Mouse (Mus musculus) limb, embryonic 14.5 days (tissue): ENCODE data around the gene Trim8. TPM values are rescaled to one million over a fixed set of nuclear protein-coding genes. Genes with fewer than 3 reads are reported as not detected.
A peak's percentile ranks its signal among the peaks of the same experiment; 100 is the strongest.

Experiments
- ATAC-seq: fragments of 200-750 bp; cut with Nextera tagmentation; 2 replicates; pipeline ENCODE4 v1.8.0; 2017; ENCODE audit warnings: low read depth, moderate number of reproducible peaks, moderate TSS enrichment; ENCODE audit not compliant: low FRiP score
- DNase-seq: peaks from one replicate; pipeline ENCODE4 v3.0.0-alpha.2; 2015; ENCODE audit warnings: low spot score
- H3K27ac ChIP-seq: fragments of 300-500 bp; sonication (generic); replicated peaks from 2 replicates; pipeline ENCODE4 v1.5.1; 2014; ENCODE audit warnings: low read depth, mild to moderate bottlenecking, low read length, moderate library complexity, mixed read lengths
- H3K27me3 ChIP-seq: fragments of 300-500 bp; sonication (generic); 2 replicates; pipeline ENCODE4 v1.6.1; 2014; ENCODE audit warnings: low read length, mixed read lengths; ENCODE audit not compliant: control insufficient read depth, insufficient read depth
- H3K36me3 ChIP-seq: fragments of 300-500 bp; sonication (generic); 2 replicates; pipeline ENCODE4 v1.6.1; 2014; ENCODE audit warnings: mild to moderate bottlenecking, low read length, moderate library complexity, mixed read lengths; ENCODE audit not compliant: control insufficient read depth, insufficient read depth
- H3K4me1 ChIP-seq: fragments of 300-500 bp; sonication (generic); 2 replicates; pipeline ENCODE4 v1.6.1; 2014; ENCODE audit warnings: antibody characterized with exemption, low read length, mixed read lengths; ENCODE audit not compliant: control insufficient read depth, insufficient read depth
- H3K4me2 ChIP-seq: fragments of 300-500 bp; sonication (generic); replicated peaks from 2 replicates; pipeline ENCODE4 v1.6.1; 2014; ENCODE audit warnings: low read depth, mild to moderate bottlenecking, low read length, moderate library complexity; ENCODE audit not compliant: severe bottlenecking
- H3K4me3 ChIP-seq: fragments of 300-500 bp; sonication (generic); replicated peaks from 2 replicates; pipeline ENCODE4 v1.5.1; 2014; ENCODE audit warnings: low read length
- H3K9ac ChIP-seq: fragments of 300-500 bp; sonication (generic); 2 replicates; pipeline ENCODE4 v1.6.1; 2014; ENCODE audit warnings: mild to moderate bottlenecking, low read depth, low read length, moderate library complexity; ENCODE audit not compliant: severe bottlenecking
- H3K9me3 ChIP-seq: fragments of 300-500 bp; sonication (generic); 2 replicates; pipeline ENCODE4 v1.6.1; 2016; ENCODE audit warnings: low read length; ENCODE audit not compliant: control insufficient read depth
- POLR2A ChIP-seq: fragments of 200-500 bp; IDR thresholded peaks from 2 replicates; pipeline ENCODE4 v1.8.0; 2012; ENCODE audit warnings: inconsistent platforms, mild to moderate bottlenecking, moderate library complexity, borderline replicate concordance; ENCODE audit not compliant: insufficient read depth, insufficient read length; ENCODE audit errors: extremely low read depth
- WGBS: fragments of 180-500 bp; shearing (Covaris S2); extraction: QIAGEN DNeasy Blood & Tissue Kit; methylation state at CpG from one replicate; pipeline ENCODE4 v1.1.7; 2014; 5-methylcytosine and 5-hydroxymethylcytosine counted together
- polyA plus RNA-seq, 2 experiments: library from polyadenylated mRNA; depleted of rRNA in 1 of 2; stranded (reverse) in 1 of 2; unstranded in 1 of 2; fragments of >200 nt; fragmentation: Nextera tagmentation in 1 of 2; extraction: Ambion mirVana in 1 of 2; gene quantifications; 2 replicates each; pipeline versions ENCODE4 v1.2.1 to v1.2.3; 2012 to 2014

Gene Trim8
- polyA plus RNA-seq (2012; rRNA removed): 22.7 and 32.5 TPM in 2 replicates
- 21.5 and 23.1 TPM in 2 replicates for polyA plus RNA-seq (2014; fragmentation: Nextera tagmentation; extraction: Ambion mirVana)

DNA sequence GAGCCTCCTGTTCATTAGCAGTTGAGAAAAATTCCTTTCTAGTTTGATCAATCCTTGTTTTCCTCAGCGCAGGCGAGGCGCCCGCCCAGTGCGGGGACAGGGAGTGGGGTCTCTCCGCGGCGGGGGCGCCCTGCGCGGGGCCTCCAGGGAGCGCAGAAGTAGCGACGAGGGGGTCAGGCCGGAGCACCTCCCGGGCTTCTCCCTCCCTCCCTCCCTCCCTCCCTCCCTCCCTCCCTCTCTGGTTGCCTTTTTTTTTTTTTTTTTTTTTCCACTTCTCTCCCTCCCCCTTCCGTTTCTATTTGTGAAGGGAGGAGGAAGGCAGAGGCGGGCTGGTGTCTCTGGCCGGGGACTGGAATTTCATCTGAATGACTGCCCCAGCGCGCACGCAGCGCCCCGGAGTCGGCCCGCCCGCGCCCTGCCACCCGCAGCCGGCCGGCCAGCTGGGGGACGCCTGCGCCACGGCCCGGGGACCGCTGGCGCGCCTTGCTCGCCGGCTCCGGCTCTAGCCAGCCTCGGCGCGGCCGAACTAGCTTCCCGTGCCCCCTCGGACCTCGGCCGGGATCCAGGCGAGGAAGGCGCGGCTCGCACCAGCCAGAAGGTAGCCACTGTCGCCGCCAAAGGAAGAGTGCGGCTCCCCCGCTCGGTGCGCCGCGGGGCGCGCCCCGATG, at the start of gene Trim8:
Gene Trim8 (plus strand): TSS at position 302 of the 668 bp plus-strand sequence.
- H3K9ac ChIP-seq: peak within 1 kb of the TSS; percentile 85
- H3K4me2 ChIP-seq: peak within 1 kb of the TSS; percentile 97
- WGBS: 0% methylated on average over 40 of the region's 64 CpGs
- peak within 1 kb of the TSS; percentile 98 for H3K27ac ChIP-seq
- peak; percentile 16; the same call in 1 of the 2 replicates for ATAC-seq
- no peaks in the 10 kb centered on the region for H3K27me3 ChIP-seq
- peaks cover 22% of the 10 kb centered on the region for H3K4me1 ChIP-seq
- H3K4me3 ChIP-seq: peak within 1 kb of the TSS; percentile 82
- H3K36me3 ChIP-seq: peaks cover 9% of the 10 kb centered on the region
- no peak for TF ChIP-seq POLR2A
- DNase-seq: peak; percentile 58
- no peaks in the 10 kb centered on the region for H3K9me3 ChIP-seq

DNA sequence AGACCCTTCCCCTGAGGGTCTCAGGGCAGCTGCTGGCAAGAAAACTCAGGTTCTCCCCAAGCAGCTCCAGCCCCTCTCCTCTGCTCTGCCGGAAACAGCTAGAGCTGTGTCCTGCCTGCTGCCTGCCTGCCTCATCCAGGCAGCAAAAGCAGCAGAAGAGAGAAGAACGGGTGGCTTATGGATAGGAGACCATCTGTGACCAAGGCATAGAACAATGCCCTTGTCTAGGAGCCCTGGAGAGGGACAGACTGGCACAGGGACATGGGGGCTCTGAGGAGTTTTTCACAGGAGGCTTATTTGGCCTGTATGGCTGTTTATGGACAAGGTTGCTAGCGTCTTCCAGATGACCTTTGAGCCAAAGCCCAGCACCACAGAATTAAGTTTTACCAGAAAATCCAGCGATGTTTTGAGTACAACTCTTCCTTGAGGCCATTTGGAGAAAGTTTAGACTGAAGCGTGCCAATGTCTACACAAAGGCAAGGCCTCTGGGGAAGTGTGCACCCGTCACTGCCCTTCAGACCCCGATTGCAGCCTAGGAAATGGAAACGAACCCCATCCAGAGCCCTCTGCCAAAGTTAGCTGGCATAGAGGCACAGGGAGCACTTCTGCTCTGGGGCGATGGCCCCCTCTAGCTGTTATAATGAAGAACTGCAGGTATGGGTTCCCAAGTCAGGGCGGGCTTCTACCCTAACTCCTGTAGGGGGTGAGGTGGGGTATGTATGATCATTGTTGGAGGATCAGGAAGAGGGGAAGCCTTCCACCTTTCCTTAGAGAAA, 49.3 kb upstream of the Trim8 start:
- DNase-seq (peak; percentile 48), ATAC-seq (no peak)
- 42% methylated on average over 10 of the region's 10 CpGs for WGBS
- Histone ChIP-seq H3K4me1 (peaks cover 16% of the 10 kb centered on the region), H3K9ac (no peak overlapping the region), H3K9me3 (no peaks in the 10 kb centered on the region), H3K27me3 (no peaks in the 10 kb centered on the region), H3K4me2 (no peak overlapping the region), H3K4me3 (no peak overlapping the region), H3K27ac (no peak overlapping the region), H3K36me3 (peaks cover 55% of the 10 kb centered on the region)
- TF ChIP-seq POLR2A: no peak

DNA sequence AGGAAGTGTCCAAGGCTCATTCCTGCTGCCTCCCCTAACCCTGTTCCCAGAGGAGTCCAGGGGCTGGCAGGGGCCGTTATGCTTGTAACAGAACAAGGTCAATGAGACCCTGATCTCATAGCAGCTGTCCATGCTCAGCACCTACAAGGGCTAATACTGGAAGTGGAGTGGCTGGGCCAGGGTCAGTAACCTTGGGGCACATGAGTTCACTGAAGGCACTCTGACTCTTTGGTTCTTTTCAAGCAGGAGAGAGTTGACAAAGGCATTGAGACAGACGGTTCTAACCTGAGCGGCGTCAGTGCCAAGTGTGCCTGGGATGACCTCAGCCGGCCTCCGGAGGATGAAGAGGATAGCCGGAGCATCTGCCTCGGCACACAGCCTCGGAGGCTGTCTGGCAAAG, 48.6 kb upstream of the Trim8 start:
- DNase-seq: no peak
- Histone ChIP-seq H3K4me1 (peaks cover 9% of the 10 kb centered on the region), H3K9me3 (no peaks in the 10 kb centered on the region), H3K27me3 (no peaks in the 10 kb centered on the region), H3K36me3 (peaks cover 61% of the 10 kb centered on the region), H3K27ac (no peak overlapping the region), H3K9ac (no peak overlapping the region), H3K4me3 (no peak overlapping the region), H3K4me2 (no peak overlapping the region)
- 89% methylated on average over 9 of the region's 9 CpGs for WGBS
- no peak for TF ChIP-seq POLR2A
- no peak for ATAC-seq

DNA sequence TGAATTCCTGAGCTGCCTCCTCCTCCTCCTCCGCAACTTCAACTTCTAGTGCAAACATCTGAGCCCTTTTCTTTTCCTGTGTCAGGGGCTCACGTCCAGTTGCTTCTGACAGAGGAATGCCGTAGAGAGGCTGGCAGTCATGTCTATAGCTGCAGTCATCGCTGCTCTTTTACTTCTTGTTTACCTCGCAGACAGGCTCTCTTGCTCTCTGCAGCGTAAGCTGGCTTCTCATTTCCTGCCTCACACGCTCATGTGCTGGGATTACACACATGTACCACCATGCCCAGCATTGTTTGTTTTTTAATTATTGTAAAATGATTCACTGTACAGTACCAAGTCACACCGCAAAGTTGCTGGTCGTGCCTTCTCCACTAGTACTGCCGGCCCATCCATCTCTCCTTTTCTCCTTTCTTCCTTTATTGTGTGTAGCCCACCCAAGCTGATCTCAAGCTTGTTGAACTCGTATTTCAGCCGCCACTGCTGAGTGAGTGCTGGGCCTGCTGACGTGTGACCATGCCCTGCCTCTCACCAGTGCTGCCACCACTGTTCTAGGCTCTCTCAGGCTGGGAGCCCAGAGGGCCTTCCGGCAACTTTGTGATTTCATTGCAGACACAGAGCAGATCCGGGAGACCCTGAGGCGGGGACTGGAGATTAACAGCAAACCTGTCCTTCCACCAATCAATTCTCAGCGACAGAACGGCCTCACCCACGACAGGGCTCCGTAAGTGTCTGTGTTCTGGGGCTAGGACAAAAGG, 47.2 kb upstream of the Trim8 start:
- ATAC-seq: no peak
- H3K27ac ChIP-seq: peak overlapping the region; percentile 48; the same call in 1 of the 2 replicates

DNA sequence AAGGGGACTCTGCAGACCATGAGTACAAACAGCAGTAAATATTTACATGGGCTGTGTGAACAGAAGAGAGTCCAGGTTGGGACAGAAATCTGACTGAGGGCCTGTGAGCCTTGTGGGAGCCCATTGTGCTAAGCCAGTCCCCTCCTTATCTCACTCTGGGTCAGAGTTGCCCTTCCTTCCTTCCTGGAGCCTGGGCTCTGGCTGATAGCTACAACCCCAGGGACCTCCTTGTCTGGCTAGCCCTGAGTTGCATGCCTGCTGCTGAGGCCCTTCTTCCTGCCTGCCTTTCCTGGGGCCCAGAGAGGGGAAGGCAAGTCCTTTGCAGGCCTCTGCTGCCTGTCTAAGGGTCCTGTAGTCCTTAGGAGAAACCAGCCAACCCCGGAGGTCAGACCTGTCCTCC, 46.5 kb upstream of the Trim8 start:
- Histone ChIP-seq H3K4me2 (no peak overlapping the region), H3K9ac (0 out of 2 replicates have a peak overlapping the region, but pooled peaks have one; percentile 28), H3K4me1 (no peaks in the 10 kb centered on the region), H3K36me3 (peaks cover 82% of the 10 kb centered on the region), H3K9me3 (no peaks in the 10 kb centered on the region), H3K27ac (peak overlapping the region; percentile 48; the same call in 1 of the 2 replicates), H3K4me3 (no peak overlapping the region), H3K27me3 (no peaks in the 10 kb centered on the region)
- ATAC-seq (no peak), DNase-seq (no peak)
- 71% methylated on average over 1 of the region's 1 CpGs for WGBS
- no peak for TF ChIP-seq POLR2A

More for the DNA sequence above, 47.2 kb upstream of the Trim8 start:
- no peak overlapping the region for H3K4me3 ChIP-seq
- H3K36me3 ChIP-seq: peaks cover 74% of the 10 kb centered on the region
- no peaks in the 10 kb centered on the region for H3K27me3 ChIP-seq
- DNase-seq: no peak
- WGBS: 61% methylated on average over 20 of the region's 20 CpGs
- no peaks in the 10 kb centered on the region for H3K4me1 ChIP-seq
- no peak for TF ChIP-seq POLR2A
- H3K4me2 ChIP-seq: no peak overlapping the region
- H3K9me3 ChIP-seq: no peaks in the 10 kb centered on the region
- 0 out of 2 replicates have a peak overlapping the region, but pooled peaks have one; percentile 16 for H3K9ac ChIP-seq
